Mouse (Mus musculus): Measurements from ENCODE around the gene Cdk5rap1. TPM values are rescaled to one million over a fixed set of nuclear protein-coding genes. Genes with fewer than 3 reads are reported as not detected.
A peak's percentile ranks its signal among the peaks of the same experiment; 100 is the strongest.
"Not testable (repeated sequence)": the region's sequence is repeated elsewhere in the genome, so short reads cannot be mapped to it uniquely, and the experiment has no call there.

Cdk5rap1 gene
- polyA plus RNA-seq, 1 experiment from 2014 or later: 22.9 TPM

- no peak for ATAC-seq (ENCODE audit: low FRiP score, low TSS enrichment)
- H3K4me1 ChIP-seq (ENCODE audit: control insufficient read depth, insufficient read depth, low read length): no peaks in the 10 kb centered on the region
- no peak overlapping the region for H3K27ac ChIP-seq (replicated peaks; ENCODE audit: low read depth, low read length)
- H3K4me3 ChIP-seq (replicated peaks; ENCODE audit: low read depth, low read length): no peak overlapping the region
- H3K36me3 ChIP-seq (ENCODE audit: control insufficient read depth, insufficient read depth, low read length): no peaks in the 10 kb centered on the region
- no peaks in the 10 kb centered on the region for H3K9me3 ChIP-seq (ENCODE audit: control insufficient read depth, low read length)
- H3K9ac ChIP-seq (replicated peaks; ENCODE audit: low read length): no peak overlapping the region
- 79% methylated on average over 3 of the region's 3 CpGs for WGBS
- no peaks in the 10 kb centered on the region for H3K27me3 ChIP-seq (ENCODE audit: control insufficient read depth, insufficient read depth, low read length)
- H3K4me2 ChIP-seq (ENCODE audit: low read length): no peak overlapping the region
- no peak for DNase-seq
Measured at GRCm38 (mm10) chr2:154394602-154395001, 21.8 kb upstream of the Cdk5rap1 start.

- Histone ChIP-seq H3K27ac (replicated peaks; ENCODE audit: low read depth, low read length) (no peak overlapping the region), H3K36me3 (ENCODE audit: control insufficient read depth, insufficient read depth, low read length) (no peaks in the 10 kb centered on the region), H3K9me3 (ENCODE audit: control insufficient read depth, low read length) (no peaks in the 10 kb centered on the region), H3K9ac (replicated peaks; ENCODE audit: low read length) (no peak overlapping the region), H3K4me1 (ENCODE audit: control insufficient read depth, insufficient read depth, low read length) (no peaks in the 10 kb centered on the region), H3K27me3 (ENCODE audit: control insufficient read depth, insufficient read depth, low read length) (no peaks in the 10 kb centered on the region), H3K4me2 (ENCODE audit: low read length) (no peak overlapping the region), H3K4me3 (replicated peaks; ENCODE audit: low read depth, low read length) (no peak overlapping the region)
- WGBS: 86% methylated on average over 11 of the region's 11 CpGs
- DNase-seq: no peak
- no peak for ATAC-seq (ENCODE audit: low FRiP score, low TSS enrichment)
Measured at GRCm38 (mm10) chr2:154390180-154390964, 17.6 kb upstream of the Cdk5rap1 start.

GRCm38 (mm10) chr2:154379103-154379502, 6.3 kb upstream of the Cdk5rap1 start:
- Histone ChIP-seq H3K4me1 (ENCODE audit: control insufficient read depth, insufficient read depth, low read length) (no peaks in the 10 kb centered on the region), H3K36me3 (ENCODE audit: control insufficient read depth, insufficient read depth, low read length) (no peaks in the 10 kb centered on the region), H3K9me3 (ENCODE audit: control insufficient read depth, low read length) (no peaks in the 10 kb centered on the region), H3K4me2 (ENCODE audit: low read length) (no peak overlapping the region), H3K27ac (replicated peaks; ENCODE audit: low read depth, low read length) (no peak overlapping the region), H3K4me3 (replicated peaks; ENCODE audit: low read depth, low read length) (no peak overlapping the region), H3K9ac (replicated peaks; ENCODE audit: low read length) (no peak overlapping the region), H3K27me3 (ENCODE audit: control insufficient read depth, insufficient read depth, low read length) (no peaks in the 10 kb centered on the region)
- DNase-seq (no peak), ATAC-seq (ENCODE audit: low FRiP score, low TSS enrichment) (no peak)
- 89% methylated on average over 7 of the region's 7 CpGs for WGBS

- WGBS: 87% methylated on average over 6 of the region's 6 CpGs
- Histone ChIP-seq H3K9me3 (ENCODE audit: control insufficient read depth, low read length) (no peaks in the 10 kb centered on the region), H3K27me3 (ENCODE audit: control insufficient read depth, insufficient read depth, low read length) (no peaks in the 10 kb centered on the region), H3K4me3 (replicated peaks; ENCODE audit: low read depth, low read length) (no peak overlapping the region), H3K9ac (replicated peaks; ENCODE audit: low read length) (no peak overlapping the region), H3K27ac (replicated peaks; ENCODE audit: low read depth, low read length) (no peak overlapping the region), H3K36me3 (ENCODE audit: control insufficient read depth, insufficient read depth, low read length) (no peaks in the 10 kb centered on the region), H3K4me1 (ENCODE audit: control insufficient read depth, insufficient read depth, low read length) (peaks cover 5% of the 10 kb centered on the region; the same call in 1 of the 2 replicates), H3K4me2 (ENCODE audit: low read length) (no peak overlapping the region)
- DNase-seq (no peak), ATAC-seq (ENCODE audit: low FRiP score, low TSS enrichment) (no peak)
Measured at GRCm38 (mm10) chr2:154374807-154375601, 2.2 kb upstream of the Cdk5rap1 start.

GRCm38 (mm10) chr2:154373961-154374632, 1.3 kb upstream of the Cdk5rap1 start:
- DNase-seq (peak; percentile 81), ATAC-seq (ENCODE audit: low FRiP score, low TSS enrichment) (no peak)
- Histone ChIP-seq H3K4me2 (ENCODE audit: low read length) (no peak overlapping the region), H3K27me3 (ENCODE audit: control insufficient read depth, insufficient read depth, low read length) (no peaks in the 10 kb centered on the region), H3K36me3 (ENCODE audit: control insufficient read depth, insufficient read depth, low read length) (no peaks in the 10 kb centered on the region), H3K9me3 (ENCODE audit: control insufficient read depth, low read length) (no peaks in the 10 kb centered on the region), H3K27ac (replicated peaks; ENCODE audit: low read depth, low read length) (no peak overlapping the region), H3K4me3 (replicated peaks; ENCODE audit: low read depth, low read length) (no peak overlapping the region), H3K4me1 (ENCODE audit: control insufficient read depth, insufficient read depth, low read length) (peaks cover 5% of the 10 kb centered on the region; the same call in 1 of the 2 replicates), H3K9ac (replicated peaks; ENCODE audit: low read length) (no peak overlapping the region)
- 60% methylated on average over 6 of the region's 6 CpGs for WGBS

- Histone ChIP-seq H3K27ac (replicated peaks; ENCODE audit: low read depth, low read length) (peak overlapping the region; percentile 75), H3K36me3 (ENCODE audit: control insufficient read depth, insufficient read depth, low read length) (peaks cover 9% of the 10 kb centered on the region; the same call in 1 of the 2 replicates), H3K4me2 (ENCODE audit: low read length) (peak overlapping the region; percentile 81), H3K27me3 (ENCODE audit: control insufficient read depth, insufficient read depth, low read length) (no peaks in the 10 kb centered on the region), H3K4me1 (ENCODE audit: control insufficient read depth, insufficient read depth, low read length) (peaks cover 5% of the 10 kb centered on the region; the same call in 1 of the 2 replicates), H3K9ac (replicated peaks; ENCODE audit: low read length) (peak overlapping the region; percentile 77), H3K4me3 (replicated peaks; ENCODE audit: low read depth, low read length) (peak overlapping the region; percentile 62), H3K9me3 (ENCODE audit: control insufficient read depth, low read length) (no peaks in the 10 kb centered on the region)
- under 1% methylated on average over 42 of the region's 42 CpGs for WGBS
- ATAC-seq (ENCODE audit: low FRiP score, low TSS enrichment): peak; percentile 84; the same call in 1 of the 2 replicates
- DNase-seq: peak; percentile 94
Measured at GRCm38 (mm10) chr2:154372151-154372829, 520 bp downstream of the Cdk5rap1 start.

GRCm38 (mm10) chr2:154367510-154367909, 5.3 kb downstream of the Cdk5rap1 start:
- H3K27me3 ChIP-seq (ENCODE audit: control insufficient read depth, insufficient read depth, low read length): no peaks in the 10 kb centered on the region
- 96% methylated on average over 1 of the region's 1 CpGs for WGBS

GRCm38 (mm10) chr2:154354000-154354425, 18.8 kb downstream of the Cdk5rap1 start:
- H3K27ac ChIP-seq (replicated peaks; ENCODE audit: low read depth, low read length); H3K27me3 ChIP-seq (ENCODE audit: control insufficient read depth, insufficient read depth, low read length); H3K9me3 ChIP-seq (ENCODE audit: control insufficient read depth, low read length); ATAC-seq (ENCODE audit: low FRiP score, low TSS enrichment); H3K9ac ChIP-seq (replicated peaks; ENCODE audit: low read length); H3K4me1 ChIP-seq (ENCODE audit: control insufficient read depth, insufficient read depth, low read length): not testable (repeated sequence)
- WGBS: 75% methylated on average over 14 of the region's 19 CpGs
- Histone ChIP-seq H3K36me3 (ENCODE audit: control insufficient read depth, insufficient read depth, low read length) (peaks cover 24% of the 10 kb centered on the region), H3K4me3 (replicated peaks; ENCODE audit: low read depth, low read length) (peak overlapping the region; percentile 24), H3K4me2 (ENCODE audit: low read length) (peak overlapping the region; percentile 40)
- peak; percentile 13 for DNase-seq

More at GRCm38 (mm10) chr2:154367510-154367909, 5.3 kb downstream of the Cdk5rap1 start:
- Histone ChIP-seq H3K4me2 (ENCODE audit: low read length) (no peak overlapping the region), H3K27ac (replicated peaks; ENCODE audit: low read depth, low read length) (no peak overlapping the region), H3K9ac (replicated peaks; ENCODE audit: low read length) (no peak overlapping the region), H3K36me3 (ENCODE audit: control insufficient read depth, insufficient read depth, low read length) (peaks cover 42% of the 10 kb centered on the region), H3K4me1 (ENCODE audit: control insufficient read depth, insufficient read depth, low read length) (peaks cover 5% of the 10 kb centered on the region; the same call in 1 of the 2 replicates), H3K9me3 (ENCODE audit: control insufficient read depth, low read length) (no peaks in the 10 kb centered on the region), H3K4me3 (replicated peaks; ENCODE audit: low read depth, low read length) (no peak overlapping the region)
- DNase-seq: no peak
- no peak for ATAC-seq (ENCODE audit: low FRiP score, low TSS enrichment)
